Mouse (Mus musculus) thymus, adult 2 months (tissue): ENCODE measurements around the gene Cdcp1.

Experiments
- CTCF ChIP-seq: fragments of 200-500 bp; IDR thresholded peaks from 2 replicates; pipeline ENCODE4 v1.5.1; 2012; ENCODE audit warnings: mild to moderate bottlenecking, control low read depth, low read length, moderate library complexity, borderline replicate concordance; ENCODE audit not compliant: control insufficient read depth, poor library complexity, insufficient read depth; ENCODE audit errors: extremely low read depth
- POLR2A ChIP-seq: fragments of 200-500 bp; IDR thresholded peaks from 2 replicates; pipeline ENCODE4 v1.6.1; 2012; ENCODE audit warnings: mild to moderate bottlenecking, low read length, control low read depth, moderate library complexity; ENCODE audit not compliant: control insufficient read depth, poor library complexity, insufficient read depth; ENCODE audit errors: extremely low read depth

- TF ChIP-seq POLR2A, result no peak
- TF ChIP-seq CTCF, result no peak
Observed at GRCm38 (mm10) chr9:123174356-123174755, 41.5 kb downstream of the Cdcp1 start.
